Mouse (Mus musculus): ENCODE results near the gene Resf1. TPM values are rescaled to one million over a fixed set of nuclear protein-coding genes. Genes with fewer than 3 reads are reported as not detected.

The Resf1 gene
- polyA plus RNA-seq, 1 experiment from 2014 or later = 26.7 TPM

GRCm38 (mm10) chr6:149307801-149308200 is 1.4 kb upstream of the Resf1 start:
- Histone ChIP-seq H3K9ac (ENCODE audit: low read depth, low read length) (no peak overlapping the region), H3K36me3 (ENCODE audit: control insufficient read depth, insufficient read depth, low read length) (no peaks in the 10 kb centered on the region), H3K27ac (ENCODE audit: low read length) (no peak overlapping the region), H3K27me3 (ENCODE audit: control insufficient read depth, insufficient read depth, low read depth, low read length) (no peaks in the 10 kb centered on the region), H3K4me1 (ENCODE audit: control insufficient read depth, insufficient read depth, low read length) (peaks cover 17% of the 10 kb centered on the region), H3K4me2 (ENCODE audit: low read length) (no peak overlapping the region), H3K9me3 (replicated peaks; ENCODE audit: control insufficient read depth, low read length, poor library complexity, severe bottlenecking) (0 out of 2 replicates have a peak, but pooled peaks cover 2% of the 10 kb centered on the region), H3K4me3 (ENCODE audit: low read depth, low read length) (no peak overlapping the region)
- no peak for ATAC-seq
- WGBS = 91% methylated on average over 2 of the region's 2 CpGs

DNA sequence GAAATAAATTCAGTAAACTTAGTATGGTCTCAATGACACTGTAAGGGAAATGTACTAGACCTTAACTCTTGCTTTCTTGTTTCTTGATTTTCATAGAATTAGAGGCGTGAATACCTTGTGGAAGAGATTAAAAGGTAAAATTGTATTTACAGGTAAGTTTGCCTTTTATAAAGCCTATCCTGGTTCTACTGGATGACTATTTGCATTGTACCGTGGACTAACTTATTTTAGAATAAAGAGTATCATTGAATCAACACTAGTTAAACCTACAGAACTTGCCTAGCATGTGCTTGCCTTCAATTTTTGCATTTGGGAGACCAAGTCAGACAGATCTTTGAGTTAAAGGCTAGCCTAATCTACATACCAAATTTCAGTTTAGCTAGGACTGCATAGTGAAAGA is 1.0 kb downstream of the Resf1 start:
- ATAC-seq = no peak
- H3K9me3 ChIP-seq (replicated peaks; ENCODE audit: control insufficient read depth, low read length, poor library complexity, severe bottlenecking) = 0 out of 2 replicates have a peak, but pooled peaks cover 2% of the 10 kb centered on the region
- peaks cover 17% of the 10 kb centered on the region for H3K4me1 ChIP-seq (ENCODE audit: control insufficient read depth, insufficient read depth, low read length)
- 62% methylated on average over 2 of the region's 2 CpGs for WGBS
- H3K27me3 ChIP-seq (ENCODE audit: control insufficient read depth, insufficient read depth, low read depth, low read length) = no peaks in the 10 kb centered on the region
- peak overlapping the region; percentile 69 for H3K4me3 ChIP-seq (ENCODE audit: low read depth, low read length)
- peak overlapping the region; percentile 94 for H3K9ac ChIP-seq (ENCODE audit: low read depth, low read length)
- H3K27ac ChIP-seq (ENCODE audit: low read length) = no peak overlapping the region; the same call in 1 of the 2 replicates
- H3K36me3 ChIP-seq (ENCODE audit: control insufficient read depth, insufficient read depth, low read length) = 0 out of 2 replicates have a peak, but pooled peaks cover 4% of the 10 kb centered on the region
- H3K4me2 ChIP-seq (ENCODE audit: low read length) = peak overlapping the region; percentile 66

DNA sequence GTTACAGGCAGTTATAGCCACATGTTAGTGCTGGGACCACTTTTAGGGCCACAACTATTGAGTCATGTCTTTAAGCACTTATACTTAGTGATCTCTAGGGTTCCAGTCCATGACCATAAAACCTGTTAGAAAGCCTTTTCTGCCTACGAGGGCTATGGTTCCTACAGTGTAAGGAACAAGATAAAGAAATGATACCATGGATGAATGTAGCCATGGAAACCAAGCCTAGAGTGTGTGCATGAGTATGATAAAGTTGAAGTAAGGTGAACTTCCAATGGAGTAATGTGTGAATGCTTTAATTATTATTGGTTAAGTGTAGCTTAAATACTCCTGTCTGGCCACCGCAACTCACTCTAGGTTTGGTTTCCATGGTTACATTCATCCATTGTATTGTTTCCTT is 1.8 kb downstream of the Resf1 start:
- Histone ChIP-seq H3K4me3 (ENCODE audit: low read depth, low read length) (no peak overlapping the region), H3K9ac (ENCODE audit: low read depth, low read length) (no peak overlapping the region), H3K36me3 (ENCODE audit: control insufficient read depth, insufficient read depth, low read length) (0 out of 2 replicates have a peak, but pooled peaks cover 7% of the 10 kb centered on the region), H3K4me2 (ENCODE audit: low read length) (peak overlapping the region; percentile 66), H3K9me3 (replicated peaks; ENCODE audit: control insufficient read depth, low read length, poor library complexity, severe bottlenecking) (0 out of 2 replicates have a peak, but pooled peaks cover 2% of the 10 kb centered on the region), H3K4me1 (ENCODE audit: control insufficient read depth, insufficient read depth, low read length) (peaks cover 17% of the 10 kb centered on the region), H3K27me3 (ENCODE audit: control insufficient read depth, insufficient read depth, low read depth, low read length) (no peaks in the 10 kb centered on the region), H3K27ac (ENCODE audit: low read length) (no peak overlapping the region)
- WGBS = 81% methylated on average over 2 of the region's 2 CpGs
- ATAC-seq = no peak

DNA sequence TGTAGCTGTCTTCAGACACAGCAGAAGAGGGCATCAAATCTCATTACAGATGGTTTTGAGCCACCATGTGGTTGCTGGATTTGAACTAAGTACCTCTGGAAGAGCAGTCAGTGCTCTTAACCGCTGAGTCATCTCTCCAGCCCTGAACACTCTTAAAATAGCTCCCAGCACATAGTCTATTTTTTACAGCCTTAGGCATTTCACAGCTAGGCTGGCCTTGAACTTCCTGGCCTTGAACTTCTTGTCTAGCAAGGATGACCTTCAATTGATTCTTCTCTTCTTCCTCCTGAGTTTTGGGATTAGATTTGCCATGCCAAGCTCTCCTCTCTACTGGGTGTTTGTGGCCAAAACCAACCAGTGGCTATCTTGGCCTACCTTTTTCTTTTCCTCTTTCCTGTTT is 2.6 kb downstream of the Resf1 start:
- no peak overlapping the region for H3K4me3 ChIP-seq (ENCODE audit: low read depth, low read length)
- 0 out of 2 replicates have a peak, but pooled peaks cover 2% of the 10 kb centered on the region for H3K9me3 ChIP-seq (replicated peaks; ENCODE audit: control insufficient read depth, low read length, poor library complexity, severe bottlenecking)
- H3K27me3 ChIP-seq (ENCODE audit: control insufficient read depth, insufficient read depth, low read depth, low read length) = no peaks in the 10 kb centered on the region
- H3K4me1 ChIP-seq (ENCODE audit: control insufficient read depth, insufficient read depth, low read length) = peaks cover 17% of the 10 kb centered on the region
- no peak overlapping the region for H3K4me2 ChIP-seq (ENCODE audit: low read length)
- ATAC-seq = no peak
- WGBS = 97% methylated on average over 1 of the region's 1 CpGs
- no peak overlapping the region for H3K9ac ChIP-seq (ENCODE audit: low read depth, low read length)
- H3K27ac ChIP-seq (ENCODE audit: low read length) = no peak overlapping the region
- 0 out of 2 replicates have a peak, but pooled peaks cover 7% of the 10 kb centered on the region for H3K36me3 ChIP-seq (ENCODE audit: control insufficient read depth, insufficient read depth, low read length)

GRCm38 (mm10) chr6:149312221-149312620 is 3.0 kb downstream of the Resf1 start:
- ATAC-seq = no peak
- Histone ChIP-seq H3K36me3 (ENCODE audit: control insufficient read depth, insufficient read depth, low read length) (0 out of 2 replicates have a peak, but pooled peaks cover 7% of the 10 kb centered on the region), H3K4me2 (ENCODE audit: low read length) (no peak overlapping the region), H3K27ac (ENCODE audit: low read length) (no peak overlapping the region), H3K4me3 (ENCODE audit: low read depth, low read length) (no peak overlapping the region), H3K4me1 (ENCODE audit: control insufficient read depth, insufficient read depth, low read length) (peaks cover 17% of the 10 kb centered on the region), H3K9ac (ENCODE audit: low read depth, low read length) (no peak overlapping the region), H3K9me3 (replicated peaks; ENCODE audit: control insufficient read depth, low read length, poor library complexity, severe bottlenecking) (0 out of 2 replicates have a peak, but pooled peaks cover 2% of the 10 kb centered on the region), H3K27me3 (ENCODE audit: control insufficient read depth, insufficient read depth, low read depth, low read length) (no peaks in the 10 kb centered on the region)
- WGBS = 83% methylated on average over 1 of the region's 1 CpGs

DNA sequence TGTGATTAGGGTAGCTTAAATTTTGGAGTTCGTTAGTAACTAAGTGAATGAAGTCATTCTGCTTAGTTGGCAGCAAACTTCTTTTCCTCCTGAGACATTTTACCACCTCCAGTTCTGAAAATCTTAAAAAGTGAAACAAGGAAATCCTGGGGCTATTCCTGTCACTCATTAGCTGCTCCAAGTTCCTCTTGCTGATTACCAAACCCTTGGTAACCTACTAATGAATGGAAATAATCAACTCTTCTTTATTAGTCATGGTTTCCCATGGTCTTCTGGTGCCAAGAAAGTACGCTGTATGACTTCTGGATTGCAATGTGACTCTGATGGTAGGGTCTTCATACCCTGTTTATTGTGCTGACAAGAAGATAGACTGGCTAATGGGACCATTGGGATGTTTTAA is 5.7 kb downstream of the Resf1 start:
- H3K9me3 ChIP-seq (replicated peaks; ENCODE audit: control insufficient read depth, low read length, poor library complexity, severe bottlenecking) = no peaks in the 10 kb centered on the region
- no peak overlapping the region for H3K4me3 ChIP-seq (ENCODE audit: low read depth, low read length)
- H3K36me3 ChIP-seq (ENCODE audit: control insufficient read depth, insufficient read depth, low read length) = peaks cover 18% of the 10 kb centered on the region
- no peak overlapping the region for H3K27ac ChIP-seq (ENCODE audit: low read length)
- no peak overlapping the region for H3K9ac ChIP-seq (ENCODE audit: low read depth, low read length)
- WGBS = 94% methylated on average over 2 of the region's 2 CpGs
- no peak for ATAC-seq
- no peaks in the 10 kb centered on the region for H3K27me3 ChIP-seq (ENCODE audit: control insufficient read depth, insufficient read depth, low read depth, low read length)
- no peak overlapping the region for H3K4me2 ChIP-seq (ENCODE audit: low read length)
- H3K4me1 ChIP-seq (ENCODE audit: control insufficient read depth, insufficient read depth, low read length) = peaks cover 13% of the 10 kb centered on the region

DNA sequence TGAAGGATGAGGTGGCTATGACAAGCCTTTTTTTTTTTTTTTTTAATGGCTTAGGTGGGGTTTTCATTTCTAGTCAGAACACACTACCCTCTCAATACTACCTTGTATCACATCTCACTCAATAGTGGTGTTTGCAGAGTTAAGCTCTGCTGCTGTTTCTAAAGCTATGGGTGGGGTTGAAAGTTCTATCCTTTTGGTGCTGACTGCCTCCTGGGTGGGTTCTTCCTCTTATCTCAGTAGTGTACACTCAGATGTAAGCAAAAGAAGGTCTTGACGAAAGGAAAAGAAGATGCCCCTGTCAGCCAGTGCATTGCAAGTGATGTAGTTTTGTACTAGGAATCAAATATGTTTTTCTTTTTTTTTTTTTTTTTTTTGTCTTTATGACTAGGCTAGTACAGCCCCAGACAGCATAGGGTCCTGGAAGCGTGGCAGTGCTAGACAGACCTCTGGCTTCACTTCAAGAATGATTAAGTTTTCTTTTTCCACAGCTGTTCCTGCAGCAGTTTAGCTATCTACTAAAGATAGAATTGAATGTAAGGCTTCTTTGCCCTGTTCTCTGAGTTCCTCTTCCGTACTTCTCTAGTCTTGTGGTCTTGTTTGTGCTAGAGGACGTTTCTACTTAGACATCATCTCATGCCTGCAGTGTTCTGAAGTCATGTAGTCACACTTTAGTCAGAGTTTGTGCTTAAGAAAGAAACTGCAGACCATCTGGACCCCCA is 14.5 kb downstream of the Resf1 start:
- WGBS = 96% methylated on average over 4 of the region's 4 CpGs
- Histone ChIP-seq H3K27ac (ENCODE audit: low read length) (no peak overlapping the region), H3K4me2 (ENCODE audit: low read length) (no peak overlapping the region), H3K36me3 (ENCODE audit: control insufficient read depth, insufficient read depth, low read length) (peaks cover 65% of the 10 kb centered on the region), H3K9ac (ENCODE audit: low read depth, low read length) (no peak overlapping the region), H3K4me1 (ENCODE audit: control insufficient read depth, insufficient read depth, low read length) (no peaks in the 10 kb centered on the region), H3K27me3 (ENCODE audit: control insufficient read depth, insufficient read depth, low read depth, low read length) (no peaks in the 10 kb centered on the region), H3K9me3 (replicated peaks; ENCODE audit: control insufficient read depth, low read length, poor library complexity, severe bottlenecking) (peaks cover 4% of the 10 kb centered on the region; the same call in 1 of the 2 replicates), H3K4me3 (ENCODE audit: low read depth, low read length) (no peak overlapping the region)
- no peak for ATAC-seq

- Histone ChIP-seq H3K27ac (ENCODE audit: low read length) (no peak overlapping the region), H3K9ac (ENCODE audit: low read depth, low read length) (no peak overlapping the region), H3K4me2 (ENCODE audit: low read length) (no peak overlapping the region), H3K4me1 (ENCODE audit: control insufficient read depth, insufficient read depth, low read length) (no peaks in the 10 kb centered on the region), H3K9me3 (replicated peaks; ENCODE audit: control insufficient read depth, low read length, poor library complexity, severe bottlenecking) (peaks cover 4% of the 10 kb centered on the region; the same call in 1 of the 2 replicates), H3K36me3 (ENCODE audit: control insufficient read depth, insufficient read depth, low read length) (peaks cover 64% of the 10 kb centered on the region), H3K27me3 (ENCODE audit: control insufficient read depth, insufficient read depth, low read depth, low read length) (no peaks in the 10 kb centered on the region), H3K4me3 (ENCODE audit: low read depth, low read length) (no peak overlapping the region)
- WGBS = 98% methylated on average over 6 of the region's 6 CpGs
- ATAC-seq = no peak
Observed at GRCm38 (mm10) chr6:149324242-149324633, 15.0 kb downstream of the Resf1 start.

DNA sequence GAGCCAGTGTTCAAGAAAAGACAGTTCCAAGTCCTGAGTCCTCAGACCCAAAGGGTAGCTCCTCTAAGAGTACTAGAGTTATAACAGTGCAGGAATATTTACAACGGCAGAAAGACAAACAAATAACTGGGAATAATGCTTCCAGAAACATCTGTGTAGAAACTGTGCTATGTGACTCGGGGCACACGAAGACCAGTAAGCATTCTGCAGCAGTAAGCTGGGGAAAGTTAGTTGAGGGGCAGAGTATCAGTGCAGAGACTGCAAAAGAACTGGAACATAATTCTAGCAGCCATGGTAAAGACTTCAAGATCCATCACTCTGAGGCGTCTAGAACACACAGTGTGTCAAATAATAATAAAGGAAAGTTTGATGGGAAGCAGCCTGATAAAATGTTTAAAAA is 19.9 kb downstream of the Resf1 start:
- Histone ChIP-seq H3K9me3 (replicated peaks; ENCODE audit: control insufficient read depth, low read length, poor library complexity, severe bottlenecking) (peaks cover 4% of the 10 kb centered on the region; the same call in 1 of the 2 replicates), H3K36me3 (ENCODE audit: control insufficient read depth, insufficient read depth, low read length) (peaks cover 59% of the 10 kb centered on the region), H3K9ac (ENCODE audit: low read depth, low read length) (no peak overlapping the region), H3K27me3 (ENCODE audit: control insufficient read depth, insufficient read depth, low read depth, low read length) (no peaks in the 10 kb centered on the region), H3K4me2 (ENCODE audit: low read length) (no peak overlapping the region), H3K27ac (ENCODE audit: low read length) (no peak overlapping the region), H3K4me1 (ENCODE audit: control insufficient read depth, insufficient read depth, low read length) (no peaks in the 10 kb centered on the region), H3K4me3 (ENCODE audit: low read depth, low read length) (no peak overlapping the region)
- ATAC-seq = no peak
- WGBS = 95% methylated on average over 4 of the region's 4 CpGs

Measured in midbrain, embryonic 16.5 days (tissue).